Mouse (Mus musculus) kidney, embryonic 16.5 days (tissue): ENCODE measurements around the gene Usp36. TPM values are rescaled to one million over a fixed set of nuclear protein-coding genes. Genes with fewer than 3 reads are reported as not detected.
"Not testable (repeated sequence)": the region's sequence is repeated elsewhere in the genome, so short reads cannot be mapped to it uniquely, and the experiment has no call there.

ENCODE experiments used
- ATAC-seq: fragments of 200-750 bp; cut with Nextera tagmentation; 2 replicates; pipeline ENCODE4 v1.8.0; 2017; ENCODE audit warnings: moderate TSS enrichment; ENCODE audit not compliant: low FRiP score, low TSS enrichment
- H3K27ac ChIP-seq: fragments of 300-500 bp; sonication (generic); 2 replicates; pipeline ENCODE4 v1.5.1; 2014; ENCODE audit warnings: low read length
- H3K27me3 ChIP-seq: fragments of 300-500 bp; sonication (generic); 2 replicates; pipeline ENCODE4 v1.6.1; 2014; ENCODE audit warnings: low read length, control low read depth, mixed read lengths; ENCODE audit not compliant: insufficient read depth
- H3K36me3 ChIP-seq: fragments of 300-500 bp; sonication (generic); 2 replicates; pipeline ENCODE4 v1.6.1; 2014; ENCODE audit warnings: low read length, control low read depth, mixed read lengths; ENCODE audit not compliant: insufficient read depth
- H3K4me1 ChIP-seq: fragments of 300-500 bp; sonication (generic); 2 replicates; pipeline ENCODE4 v1.6.1; 2014; ENCODE audit warnings: low read length, control low read depth, mixed read lengths; ENCODE audit not compliant: insufficient read depth
- H3K4me2 ChIP-seq: fragments of 300-500 bp; sonication (generic); replicated peaks from 2 replicates; pipeline ENCODE4 v1.6.1; 2014; ENCODE audit warnings: low read depth, low read length
- H3K4me3 ChIP-seq: fragments of 300-500 bp; sonication (generic); 2 replicates; pipeline ENCODE4 v1.5.1; 2014; ENCODE audit warnings: mild to moderate bottlenecking, low read length
- H3K9ac ChIP-seq: fragments of 300-500 bp; sonication (generic); replicated peaks from 2 replicates; pipeline ENCODE4 v1.6.1; 2014; ENCODE audit warnings: low read length
- H3K9me3 ChIP-seq: fragments of 300-500 bp; sonication (generic); 2 replicates; pipeline ENCODE4 v1.6.1; 2016; ENCODE audit warnings: low read length, control low read depth
- WGBS: fragments of 180-500 bp; shearing (Covaris S2); extraction: QIAGEN DNeasy Blood & Tissue Kit; methylation state at CpG from one replicate; pipeline ENCODE4 v1.1.7; 2014; 5-methylcytosine and 5-hydroxymethylcytosine counted together
- polyA plus RNA-seq: library from polyadenylated mRNA; unstranded; fragments of >200 nt; fragmentation: Nextera tagmentation; extraction: Ambion mirVana; gene quantifications from 2 replicates; pipeline ENCODE4 v1.2.1, GENCODE M21; 2015

Usp36 gene
- polyA plus RNA-seq, 1 experiment from 2014 or later: 21.4 TPM

DNA sequence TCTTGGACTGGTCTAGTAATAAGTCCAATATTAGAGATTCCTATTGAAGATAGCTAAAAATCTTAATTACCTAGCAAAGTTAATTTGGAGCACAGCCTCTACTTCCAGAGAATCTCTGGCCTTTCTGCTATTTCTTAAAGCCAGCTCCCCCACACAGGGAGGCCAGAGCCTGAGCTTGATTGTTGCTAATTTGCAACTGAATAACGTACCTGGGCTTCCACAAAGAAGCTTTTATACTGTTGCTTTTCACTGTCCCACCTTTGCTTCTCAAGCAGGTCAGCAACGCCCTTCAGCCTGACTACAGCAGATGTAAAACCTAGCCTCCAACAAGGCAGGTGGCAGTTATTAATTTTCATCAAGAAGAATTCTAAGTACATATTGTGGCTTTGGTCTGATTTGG, 17.9 kb upstream of the Usp36 start:
- H3K4me1 ChIP-seq, H3K4me2 ChIP-seq, H3K9ac ChIP-seq, H3K27me3 ChIP-seq, H3K27ac ChIP-seq, ATAC-seq, H3K4me3 ChIP-seq: not testable (repeated sequence)
- Histone ChIP-seq H3K36me3 (peaks cover 52% of the 10 kb centered on the region), H3K9me3 (peaks cover 11% of the 10 kb centered on the region)
- 91% methylated on average over 2 of the region's 2 CpGs for WGBS

DNA sequence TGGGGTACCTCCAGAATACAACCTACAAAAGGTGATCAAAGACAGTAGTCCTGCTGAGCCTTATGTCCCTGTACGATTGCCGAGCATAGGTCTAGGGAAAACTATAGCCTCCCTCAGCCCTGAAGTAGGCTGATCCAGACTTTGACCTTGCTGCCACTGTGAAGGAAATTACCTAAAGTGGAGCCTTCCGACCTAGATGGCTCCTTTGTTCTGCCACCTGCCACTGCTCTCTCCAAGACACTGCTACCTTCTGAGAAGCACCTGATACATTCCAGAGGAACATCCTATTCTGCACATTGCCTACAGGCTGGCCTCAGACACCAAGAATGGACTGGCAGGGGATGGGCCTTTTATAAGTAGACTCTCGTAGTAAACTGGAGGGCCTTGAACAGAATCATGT, 13.9 kb upstream of the Usp36 start:
- H3K9me3 ChIP-seq, H3K4me1 ChIP-seq, H3K27ac ChIP-seq, H3K4me3 ChIP-seq, H3K9ac ChIP-seq, ATAC-seq, H3K4me2 ChIP-seq, H3K27me3 ChIP-seq: not testable (repeated sequence)
- 91% methylated on average over 4 of the region's 4 CpGs for WGBS
- H3K36me3 ChIP-seq: peaks cover 25% of the 10 kb centered on the region

DNA sequence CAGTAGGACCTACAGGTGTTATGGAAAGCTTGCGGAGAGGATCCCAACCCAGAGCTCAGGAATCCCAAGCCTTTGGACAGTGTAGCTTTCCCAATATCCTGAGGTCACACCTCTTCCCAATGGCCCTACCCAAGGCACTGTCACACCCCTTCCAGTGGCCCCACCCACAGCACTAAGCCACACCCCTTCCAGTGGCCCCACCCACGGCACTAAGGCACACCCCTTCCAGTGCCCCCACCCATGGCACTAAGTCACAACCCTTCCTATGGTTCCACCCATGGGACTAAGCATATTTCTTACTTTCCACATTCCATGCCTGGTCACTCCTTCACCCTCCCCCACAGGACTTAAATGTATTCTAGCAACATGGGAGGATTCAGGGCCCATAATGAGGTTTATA, 8.8 kb upstream of the Usp36 start:
- peaks cover 14% of the 10 kb centered on the region; the same call in 1 of the 2 replicates for H3K36me3 ChIP-seq
- H3K27me3 ChIP-seq: no peaks in the 10 kb centered on the region
- H3K4me1 ChIP-seq: no peaks in the 10 kb centered on the region
- no peak overlapping the region for H3K27ac ChIP-seq
- no peak overlapping the region for H3K9ac ChIP-seq
- 79% methylated on average over 2 of the region's 2 CpGs for WGBS
- H3K9me3 ChIP-seq: no peaks in the 10 kb centered on the region
- H3K4me3 ChIP-seq: no peak overlapping the region
- ATAC-seq: no peak
- H3K4me2 ChIP-seq: no peak overlapping the region

DNA sequence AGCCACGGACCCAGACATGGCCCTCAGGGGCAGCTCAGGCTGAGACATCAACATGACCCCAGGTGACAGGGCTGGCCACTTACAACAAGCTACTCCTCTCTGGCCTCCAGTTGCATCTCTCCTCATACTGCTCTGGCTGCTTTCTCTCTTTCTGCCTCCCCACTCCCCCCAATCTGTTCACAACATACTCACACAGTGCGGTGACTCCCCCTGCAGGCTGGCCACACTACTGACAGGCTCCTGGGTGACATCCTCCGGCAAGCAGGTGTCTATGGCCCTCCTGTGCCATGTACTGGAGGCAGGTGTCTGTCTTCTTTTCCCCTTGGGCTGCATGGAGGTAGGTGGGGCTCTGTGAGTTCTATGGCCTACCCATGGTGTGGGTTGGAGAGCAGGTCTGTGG, 7.9 kb upstream of the Usp36 start:
- Histone ChIP-seq H3K9ac (no peak overlapping the region), H3K9me3 (no peaks in the 10 kb centered on the region), H3K36me3 (peaks cover 6% of the 10 kb centered on the region; the same call in 1 of the 2 replicates), H3K27ac (no peak overlapping the region), H3K4me3 (no peak overlapping the region), H3K27me3 (no peaks in the 10 kb centered on the region), H3K4me2 (no peak overlapping the region), H3K4me1 (no peaks in the 10 kb centered on the region)
- ATAC-seq: no peak
- 86% methylated on average over 3 of the region's 3 CpGs for WGBS

DNA sequence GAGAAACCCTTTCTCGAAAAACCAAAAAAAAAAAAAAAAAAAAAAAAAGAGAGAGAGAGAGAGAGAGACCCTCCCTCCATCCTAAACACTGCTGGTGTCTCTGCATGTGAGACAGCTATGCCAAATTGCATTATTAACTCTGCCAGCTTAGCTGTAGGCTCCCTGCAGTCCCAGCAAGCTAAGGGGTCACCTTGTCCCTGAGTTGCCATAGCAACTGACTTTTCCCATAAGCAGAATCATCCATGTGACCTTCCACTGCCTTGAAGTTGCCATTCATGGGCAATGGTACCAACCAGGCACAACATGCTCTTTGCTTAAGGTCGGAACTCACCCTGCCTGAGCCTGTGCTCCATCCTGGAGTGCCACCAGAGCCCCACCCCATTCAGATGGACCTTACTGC, 5.0 kb upstream of the Usp36 start:
- no peak for ATAC-seq
- Histone ChIP-seq H3K4me3 (no peak overlapping the region), H3K4me2 (no peak overlapping the region), H3K4me1 (peaks cover 4% of the 10 kb centered on the region), H3K9ac (no peak overlapping the region), H3K9me3 (no peaks in the 10 kb centered on the region), H3K27me3 (no peaks in the 10 kb centered on the region), H3K36me3 (no peaks in the 10 kb centered on the region), H3K27ac (no peak overlapping the region)
- 90% methylated on average over 1 of the region's 2 CpGs for WGBS

DNA sequence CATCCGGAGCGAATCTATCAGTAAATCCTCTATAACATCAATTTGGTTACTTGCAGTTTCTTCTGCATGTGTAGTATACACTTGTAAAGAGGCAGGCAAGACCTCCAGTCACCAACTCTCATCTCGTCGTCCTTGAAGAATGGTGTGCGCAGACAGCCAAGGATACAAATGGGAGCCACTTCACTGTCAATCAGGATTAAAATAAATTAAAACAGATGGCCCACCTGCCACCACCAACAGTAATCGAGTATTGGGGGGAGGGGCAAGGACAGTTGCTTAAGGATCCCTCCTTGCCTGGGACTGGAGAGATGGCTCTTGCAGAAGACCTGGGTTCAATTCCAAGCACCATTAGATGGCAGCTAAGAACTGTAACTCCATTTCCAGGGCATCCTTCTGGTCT, 2.6 kb upstream of the Usp36 start:
- Histone ChIP-seq H3K4me1 (peaks cover 15% of the 10 kb centered on the region), H3K4me2 (no peak overlapping the region), H3K36me3 (no peaks in the 10 kb centered on the region), H3K4me3 (no peak overlapping the region), H3K9ac (no peak overlapping the region), H3K9me3 (no peaks in the 10 kb centered on the region), H3K27ac (no peak overlapping the region), H3K27me3 (no peaks in the 10 kb centered on the region)
- 78% methylated on average over 6 of the region's 6 CpGs for WGBS
- ATAC-seq: no peak

DNA sequence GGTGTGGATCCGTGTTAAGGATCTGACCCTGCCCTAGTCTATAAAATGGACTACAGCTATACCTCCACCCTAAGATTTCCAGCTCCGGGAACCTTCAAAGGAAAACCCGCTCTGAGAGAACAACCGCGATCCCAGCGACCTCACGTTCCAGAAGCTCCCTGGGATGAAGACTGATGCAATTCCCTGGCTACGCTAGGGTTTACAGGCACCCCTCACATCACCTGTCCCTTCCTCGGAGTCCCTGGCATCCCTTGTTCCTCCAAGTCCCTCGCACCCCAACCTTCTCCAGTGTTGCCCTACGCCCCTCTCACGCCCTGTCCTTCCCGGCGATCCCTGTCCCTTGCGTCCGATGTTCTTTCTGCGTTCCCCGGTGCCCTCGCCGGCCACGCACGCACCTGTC, 482 bp downstream of the Usp36 start:
- H3K9me3 ChIP-seq: no peaks in the 10 kb centered on the region

DNA sequence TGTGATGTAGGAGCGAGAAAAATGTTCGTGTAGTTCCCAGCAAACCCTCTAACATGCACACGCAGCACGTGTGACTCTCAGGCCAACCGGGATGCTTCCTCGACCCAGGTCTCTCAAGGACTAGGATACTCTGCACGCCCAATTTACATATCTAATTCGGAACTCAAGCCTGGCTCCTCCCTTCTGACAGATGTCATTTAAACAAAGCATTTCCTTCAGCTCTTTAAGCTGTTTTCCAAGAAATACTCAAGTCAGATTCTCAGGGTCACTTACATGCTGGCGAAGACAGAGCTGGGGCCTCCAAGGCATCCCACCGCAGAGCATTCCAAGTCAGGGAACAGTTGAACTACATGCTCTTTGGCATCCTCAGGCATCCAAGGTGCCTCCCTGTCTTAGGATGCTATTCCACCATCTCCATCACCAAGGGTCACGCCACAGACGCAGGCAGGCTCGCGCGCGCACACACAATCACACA, 970 bp downstream of the Usp36 start:
- Histone ChIP-seq H3K4me3 (peak overlapping the region; percentile 92), H3K27ac (peak overlapping the region; percentile 80), H3K9ac (peak overlapping the region; percentile 91), H3K9me3 (no peaks in the 10 kb centered on the region), H3K36me3 (peaks cover 26% of the 10 kb centered on the region), H3K4me2 (peak overlapping the region; percentile 72), H3K27me3 (no peaks in the 10 kb centered on the region), H3K4me1 (peaks cover 15% of the 10 kb centered on the region)
- WGBS: under 1% methylated on average over 16 of the region's 16 CpGs
- ATAC-seq: no peak

More for the DNA sequence above, 482 bp downstream of the Usp36 start:
- H3K36me3 ChIP-seq: peaks cover 22% of the 10 kb centered on the region
- peaks cover 15% of the 10 kb centered on the region for H3K4me1 ChIP-seq
- no peaks in the 10 kb centered on the region for H3K27me3 ChIP-seq
- peak overlapping the region; percentile 91 for H3K9ac ChIP-seq
- H3K4me2 ChIP-seq: peak overlapping the region; percentile 72
- H3K4me3 ChIP-seq: peak overlapping the region; percentile 92
- WGBS: 0% methylated on average over 22 of the region's 22 CpGs
- peak overlapping the region; percentile 80 for H3K27ac ChIP-seq
- no peak; the same call in 1 of the 2 replicates for ATAC-seq

DNA sequence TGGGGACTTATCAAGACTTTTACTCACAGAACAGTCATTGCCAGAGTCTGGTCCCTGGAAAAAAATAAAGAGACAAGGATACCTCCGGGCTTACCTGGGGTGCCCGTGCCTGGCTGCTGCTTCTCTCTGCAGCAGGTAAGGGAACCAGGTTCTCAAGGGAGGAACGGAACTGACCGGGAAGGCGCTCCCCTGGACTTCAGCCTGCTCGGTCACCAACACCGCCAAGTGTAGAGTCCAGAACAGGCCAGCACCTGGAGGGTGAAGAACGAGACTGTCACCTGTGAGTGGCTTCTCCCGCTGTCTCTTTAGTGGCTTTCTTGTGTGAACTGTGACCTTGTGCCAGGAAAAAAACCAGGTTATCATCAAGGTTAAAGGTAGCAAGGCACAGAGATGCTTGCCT, 2.5 kb downstream of the Usp36 start:
- ATAC-seq: no peak
- Histone ChIP-seq H3K4me2 (no peak overlapping the region), H3K9me3 (no peaks in the 10 kb centered on the region), H3K36me3 (peaks cover 41% of the 10 kb centered on the region), H3K9ac (no peak overlapping the region), H3K4me1 (peaks cover 15% of the 10 kb centered on the region), H3K27ac (no peak overlapping the region), H3K27me3 (no peaks in the 10 kb centered on the region), H3K4me3 (no peak overlapping the region)
- WGBS: 96% methylated on average over 9 of the region's 9 CpGs

DNA sequence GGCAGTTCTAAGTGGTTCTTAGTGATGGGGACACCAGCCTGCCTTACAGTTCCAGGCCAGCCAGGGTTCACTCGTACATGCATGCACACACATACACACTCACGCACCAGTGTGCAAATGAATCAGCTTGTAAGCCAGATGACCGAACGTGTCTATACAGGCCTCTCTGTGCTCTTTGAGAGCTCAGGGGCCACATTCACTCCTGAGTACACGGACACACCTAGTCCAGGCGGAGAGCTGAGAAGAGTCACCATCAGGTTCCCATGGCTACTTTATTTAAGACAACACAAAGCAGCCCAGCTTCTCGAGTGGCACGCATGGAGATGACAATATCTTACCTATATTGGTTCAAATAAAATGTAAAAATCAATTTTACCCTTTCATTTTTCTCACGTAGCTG, 3.6 kb downstream of the Usp36 start:
- Histone ChIP-seq H3K4me1 (peaks cover 15% of the 10 kb centered on the region), H3K27me3 (no peaks in the 10 kb centered on the region), H3K4me3 (no peak overlapping the region), H3K9me3 (no peaks in the 10 kb centered on the region), H3K4me2 (no peak overlapping the region), H3K9ac (no peak overlapping the region), H3K36me3 (peaks cover 53% of the 10 kb centered on the region), H3K27ac (no peak overlapping the region)
- ATAC-seq: no peak
- WGBS: 94% methylated on average over 9 of the region's 9 CpGs
